Mouse (Mus musculus): Measurements from ENCODE around the gene Nfic.

- no peak for TF ChIP-seq CTCF (IDR thresholded peaks at IDR 0.05; ENCODE audit: low read depth)
- no peak for TF ChIP-seq EP300 (IDR thresholded peaks at IDR 0.05; ENCODE audit: low read depth)
Measured at GRCm38 (mm10) chr10:81358841-81359240, 96.6 kb downstream of the Nfic start.

Measured in liver, postnatal 0 days (tissue).